Mouse (Mus musculus): ENCODE measurements around the gene Rnf151.
"Not testable (repeated sequence)": the region's sequence is repeated elsewhere in the genome, so short reads cannot be mapped to it uniquely, and the experiment has no call there.

The Rnf151 gene

DNA sequence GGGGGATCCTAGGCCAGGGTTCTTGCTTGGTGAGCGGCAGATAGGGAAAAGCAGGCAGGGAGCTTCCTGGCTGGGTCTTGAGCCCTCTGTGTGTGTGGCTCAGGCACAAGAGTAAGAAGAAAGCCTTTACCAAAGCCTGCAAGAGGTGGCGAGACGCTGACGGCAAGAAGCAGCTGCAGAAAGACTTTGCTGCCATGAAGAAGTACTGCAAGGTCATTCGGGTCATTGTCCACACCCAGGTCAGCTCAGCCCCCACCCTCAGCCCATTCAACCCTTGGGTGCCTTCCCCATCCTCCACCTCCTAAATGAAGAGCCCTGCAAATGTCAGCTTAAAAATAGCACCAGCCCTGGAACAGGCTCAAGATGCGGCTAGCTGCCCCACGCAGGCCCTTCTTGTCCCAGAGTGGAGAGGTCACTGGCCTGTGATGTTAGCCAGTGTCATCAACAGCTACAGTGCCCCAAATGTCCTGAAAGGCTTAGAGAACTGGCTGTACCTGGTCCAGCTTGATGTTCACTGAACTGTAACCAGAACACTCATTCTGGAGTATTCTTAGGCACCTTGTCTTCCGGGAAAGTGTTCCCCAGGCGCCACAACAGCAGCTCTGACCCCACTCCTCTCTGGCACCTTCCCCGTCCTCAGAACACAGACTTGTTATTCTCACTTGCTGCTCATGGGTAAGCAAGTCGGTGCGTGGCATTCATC lies 14.5 kb upstream of the Rnf151 start:
- peak in 1 of 2 experiments; percentile 65 for DNase-seq

DNA sequence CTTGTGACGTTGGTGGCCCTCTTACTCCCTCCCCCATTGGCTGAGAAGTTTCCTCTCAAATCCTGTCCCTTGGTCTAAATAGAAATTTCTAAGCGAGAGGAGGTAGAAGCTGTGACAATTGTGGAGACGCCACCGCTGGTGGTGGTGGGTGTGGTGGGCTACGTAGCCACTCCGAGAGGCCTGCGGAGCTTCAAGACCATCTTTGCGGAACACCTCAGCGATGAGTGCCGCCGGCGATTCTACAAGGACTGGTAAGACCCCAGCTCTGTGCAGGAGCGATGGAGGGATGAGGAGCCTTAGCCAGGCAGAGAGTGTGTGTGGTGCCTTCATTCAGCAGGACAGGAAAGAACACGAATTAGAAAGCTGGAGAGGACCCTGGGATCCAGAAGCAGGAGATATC lies 12.9 kb upstream of the Rnf151 start:
- DNase-seq = no peak

DNA sequence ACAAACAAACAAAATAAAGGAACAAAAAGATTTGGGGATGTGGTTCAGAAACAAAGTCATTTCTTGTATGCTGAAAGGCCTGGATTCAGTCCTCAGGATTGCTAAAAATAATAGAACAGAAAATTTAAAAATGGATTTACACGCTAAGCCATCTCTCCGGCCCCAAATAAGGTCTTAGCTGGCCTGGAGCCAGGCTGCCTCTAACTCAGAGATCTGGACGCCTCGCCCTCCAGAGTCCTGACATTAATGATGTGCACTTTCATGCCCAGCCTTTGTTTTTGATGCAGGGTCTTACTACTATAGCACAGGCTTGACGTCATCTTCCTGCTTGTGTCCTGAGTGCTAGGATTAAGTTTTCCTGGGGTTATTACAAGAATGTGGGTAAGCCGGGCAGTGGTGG lies 11.2 kb upstream of the Rnf151 start:
- no peak for DNase-seq

DNA sequence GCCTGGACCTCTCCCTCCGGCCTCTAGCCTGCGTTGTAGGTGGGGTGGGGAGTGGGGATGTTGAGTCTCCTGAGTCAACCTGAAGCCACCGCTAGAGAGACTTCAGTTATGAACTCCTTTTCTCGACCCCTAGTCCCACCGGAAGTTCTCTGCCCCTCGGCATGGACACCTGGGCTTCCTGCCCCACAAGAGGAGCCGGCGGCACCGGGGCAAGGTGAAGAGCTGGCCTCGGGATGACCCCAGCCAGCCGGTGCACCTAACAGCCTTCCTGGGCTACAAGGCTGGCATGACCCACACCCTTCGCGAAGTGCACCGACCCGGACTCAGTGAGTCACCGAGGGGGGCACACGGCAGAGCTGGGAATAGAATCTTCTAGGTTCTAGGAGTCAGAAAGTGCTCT lies 10.3 kb upstream of the Rnf151 start:
- DNase-seq = no peak

DNA sequence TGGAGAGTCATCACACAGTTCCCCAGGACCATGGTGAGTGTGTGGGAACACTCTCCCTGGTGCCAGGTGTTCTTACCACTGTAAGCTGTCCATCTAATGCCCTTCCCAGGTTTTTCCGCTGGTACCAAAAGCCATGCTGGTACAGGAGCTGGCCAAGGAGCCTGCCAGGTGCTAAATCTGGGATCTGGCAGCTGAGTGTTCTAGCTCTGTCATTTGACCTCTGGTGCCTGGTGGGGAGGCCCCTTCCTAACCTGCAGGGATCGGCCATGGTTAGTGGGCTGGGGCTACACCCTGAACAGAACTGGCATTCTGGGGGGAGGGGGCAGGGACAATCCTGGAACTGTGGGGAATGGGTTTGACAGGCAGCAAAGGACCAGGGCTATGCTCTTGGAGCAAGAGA lies 9.8 kb upstream of the Rnf151 start, which contains the start of gene Rpl3l:
Gene Rpl3l, plus strand, starts transcription at position 203 of the 400 bp plus-strand sequence.
- no peak for DNase-seq

DNA sequence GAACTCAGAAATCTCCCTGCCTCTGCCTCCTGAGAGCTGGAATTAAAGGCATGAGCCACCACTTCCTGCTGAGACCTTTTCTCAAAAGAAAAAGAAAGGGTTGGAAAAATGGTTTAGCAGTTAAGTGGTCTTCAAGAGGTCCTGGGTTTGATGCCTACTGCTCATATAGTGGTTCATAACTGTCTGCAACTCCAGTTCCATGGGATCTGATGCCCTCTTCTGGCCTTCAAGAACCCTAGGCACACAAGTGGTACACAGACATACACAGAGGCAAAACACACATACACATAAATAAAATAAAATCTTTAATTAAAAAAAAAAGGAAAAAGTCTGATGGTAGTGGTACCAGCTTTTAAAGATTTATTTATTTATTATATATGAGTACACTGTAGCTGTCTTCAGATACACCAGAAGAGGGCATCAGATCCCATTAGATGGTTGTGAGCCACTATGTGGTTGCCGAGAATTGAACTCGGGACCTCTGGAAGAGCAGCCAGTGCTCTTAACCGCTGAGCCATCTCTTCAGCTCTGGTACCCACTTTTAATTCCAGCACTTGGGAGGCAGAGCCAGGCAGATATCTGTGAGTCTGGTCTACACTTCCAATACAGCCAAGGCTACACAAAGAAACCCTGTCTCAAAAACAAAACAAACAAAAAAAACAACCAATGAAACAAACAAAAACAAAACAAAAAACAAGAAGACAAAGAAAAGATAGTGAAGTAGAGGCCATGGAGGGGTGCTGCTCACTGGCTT lies 8.0 kb upstream of the Rnf151 start:
- DNase-seq = no peak

DNA sequence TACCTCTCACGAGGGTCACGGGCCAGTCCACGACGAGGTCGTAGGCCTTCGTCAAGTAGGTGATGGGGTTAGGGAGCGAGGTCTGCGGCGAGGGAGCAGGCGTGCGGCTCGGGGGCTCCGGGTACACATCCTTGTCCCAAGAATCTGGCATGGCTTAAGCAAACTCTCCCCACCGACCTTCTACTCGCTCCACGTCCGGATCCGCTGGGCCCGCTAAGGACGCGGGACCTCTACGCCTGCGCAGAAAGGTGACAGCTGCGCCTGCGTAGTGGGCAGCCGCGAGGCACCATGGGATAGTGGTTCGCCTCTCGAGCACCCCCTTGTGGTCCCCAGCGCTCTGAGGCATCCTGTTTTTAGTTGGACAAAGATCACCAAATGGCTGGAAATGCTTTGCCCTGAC lies 6.3 kb upstream of the Rnf151 start, which contains the start of gene Ndufb10:
Gene Ndufb10, minus strand, starts transcription at position 295 of the 400 bp plus-strand sequence.
- DNase-seq = peak; percentile 96 to 99

DNA sequence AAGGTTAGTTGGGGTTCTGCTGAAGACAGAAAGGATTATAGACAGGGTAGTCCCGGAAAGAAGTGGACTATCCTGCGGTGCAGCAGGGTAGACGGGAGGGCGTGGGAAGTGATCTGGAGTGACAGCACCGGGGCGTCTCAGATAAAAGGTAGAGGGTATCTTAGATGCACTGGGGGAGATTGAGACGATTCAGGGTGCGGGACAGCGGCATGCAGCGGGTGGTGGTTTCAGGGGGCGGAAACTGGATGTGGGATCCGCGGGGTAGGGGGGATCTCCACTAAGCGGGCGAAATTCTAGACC lies 6.0 kb upstream of the Rnf151 start:
- no peak for DNase-seq

DNA sequence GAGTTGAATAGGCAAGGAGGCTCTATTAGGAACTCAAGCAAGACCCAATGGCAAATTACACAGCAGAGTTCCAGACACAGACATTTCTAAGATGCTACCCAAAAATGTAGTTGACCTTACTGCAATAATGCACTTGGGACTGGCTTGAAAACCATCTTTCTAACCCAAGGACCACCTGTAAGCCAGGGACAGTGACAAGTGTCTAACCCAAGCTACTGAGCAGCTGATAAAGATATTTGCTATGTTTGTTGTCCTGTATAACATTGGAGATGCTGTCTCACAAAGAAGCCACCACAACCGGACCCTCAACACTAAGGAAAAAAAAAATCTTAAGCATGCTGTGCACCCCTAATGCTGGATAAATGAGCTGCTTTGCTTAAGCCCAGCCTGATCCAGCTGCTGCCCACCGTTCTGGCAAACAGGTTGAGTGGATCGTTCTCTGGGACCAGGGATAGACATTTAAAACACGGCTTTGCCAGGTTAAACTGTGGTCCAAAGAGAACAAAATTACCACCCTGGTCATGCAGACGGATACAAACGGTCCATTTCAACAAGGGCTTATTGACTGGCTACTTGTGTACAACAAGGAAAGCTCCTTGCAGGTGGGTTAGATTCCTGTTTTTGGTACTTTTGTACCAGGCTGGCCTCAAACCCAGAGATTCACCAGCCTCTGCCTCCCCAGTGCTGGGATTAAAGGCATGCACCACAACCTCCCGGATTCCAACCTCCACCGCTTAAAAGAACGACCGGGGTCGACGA lies 5.4 kb upstream of the Rnf151 start:
- DNase-seq = no peak

DNA sequence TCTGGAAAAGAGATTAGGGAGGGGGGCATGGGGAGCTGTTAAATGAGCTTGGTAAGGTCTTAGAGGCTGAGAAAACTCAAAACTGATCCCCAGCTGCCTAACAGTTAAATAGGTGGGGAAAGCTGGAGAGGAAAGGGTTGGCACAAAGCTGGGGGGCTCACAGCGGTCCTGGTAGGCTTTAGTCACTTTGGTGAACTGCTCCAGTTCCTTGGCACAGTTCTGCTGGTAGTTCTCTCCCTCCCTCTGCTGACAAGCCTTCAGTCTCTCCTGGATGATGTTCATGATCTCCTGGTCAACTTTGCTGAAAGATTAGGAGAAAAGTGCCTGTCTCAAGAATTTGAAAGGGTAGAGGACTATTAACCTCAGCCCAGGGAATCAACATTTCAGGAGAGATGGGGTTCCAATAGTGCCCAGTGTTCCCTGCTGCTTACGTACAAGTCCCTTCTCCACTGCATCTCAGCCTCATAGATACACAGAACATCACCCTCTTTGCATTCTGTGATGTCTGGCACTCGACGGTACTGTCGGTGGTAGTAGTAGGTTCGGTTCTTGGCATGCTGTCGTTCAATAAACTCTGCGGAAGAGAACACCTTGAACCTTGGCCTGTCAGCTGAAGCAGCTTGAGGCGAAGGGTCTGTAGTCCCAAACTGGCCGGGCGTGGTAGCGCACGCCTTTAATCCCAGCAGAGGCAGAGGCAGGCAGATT lies 4.5 kb upstream of the Rnf151 start:
- no peak for DNase-seq

DNA sequence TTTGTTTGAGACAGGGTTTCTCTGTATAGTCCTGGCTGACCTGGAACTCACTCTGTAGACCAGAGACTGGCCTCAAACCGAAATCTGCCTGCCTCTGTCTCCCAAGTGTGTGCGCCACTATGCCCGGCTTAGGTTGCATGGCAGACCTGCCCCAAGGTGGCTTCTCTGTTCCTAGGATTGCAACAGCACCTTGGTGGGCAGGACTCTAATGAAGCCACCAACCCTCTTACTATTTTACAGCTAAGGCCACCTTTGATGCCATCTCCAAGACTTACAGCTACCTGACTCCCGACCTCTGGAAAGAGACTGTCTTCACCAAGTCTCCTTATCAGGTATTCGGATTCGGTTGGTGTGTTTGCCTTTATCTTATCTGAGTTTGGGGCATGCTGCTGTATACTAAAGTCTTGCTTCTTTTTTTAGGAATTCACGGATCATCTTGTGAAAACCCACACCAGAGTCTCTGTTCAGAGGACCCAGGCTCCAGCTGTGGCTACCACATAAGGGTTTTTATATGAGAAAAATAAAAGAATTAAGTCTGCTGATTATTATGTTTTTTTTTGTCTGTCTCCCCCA lies 3.6 kb upstream of the Rnf151 start:
- DNase-seq = not testable (repeated sequence)

DNA sequence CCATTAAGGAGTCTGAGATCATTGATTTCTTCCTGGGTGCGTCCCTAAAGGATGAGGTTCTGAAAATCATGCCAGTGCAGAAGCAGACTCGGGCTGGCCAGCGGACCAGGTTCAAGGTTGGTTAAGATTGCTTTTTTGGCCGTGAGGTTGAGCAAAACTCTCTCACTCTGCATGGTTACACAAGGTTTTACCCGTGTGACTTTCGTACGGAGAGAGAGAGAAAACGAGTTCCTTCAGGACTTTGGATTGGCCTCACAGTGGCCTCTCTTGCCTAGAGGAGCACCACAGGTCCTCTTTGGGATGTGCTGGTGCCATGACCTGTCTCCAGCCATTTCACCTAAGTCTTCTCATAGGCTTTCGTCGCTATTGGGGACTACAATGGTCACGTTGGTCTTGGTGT lies 2.8 kb upstream of the Rnf151 start:
- not testable (repeated sequence) for DNase-seq

DNA sequence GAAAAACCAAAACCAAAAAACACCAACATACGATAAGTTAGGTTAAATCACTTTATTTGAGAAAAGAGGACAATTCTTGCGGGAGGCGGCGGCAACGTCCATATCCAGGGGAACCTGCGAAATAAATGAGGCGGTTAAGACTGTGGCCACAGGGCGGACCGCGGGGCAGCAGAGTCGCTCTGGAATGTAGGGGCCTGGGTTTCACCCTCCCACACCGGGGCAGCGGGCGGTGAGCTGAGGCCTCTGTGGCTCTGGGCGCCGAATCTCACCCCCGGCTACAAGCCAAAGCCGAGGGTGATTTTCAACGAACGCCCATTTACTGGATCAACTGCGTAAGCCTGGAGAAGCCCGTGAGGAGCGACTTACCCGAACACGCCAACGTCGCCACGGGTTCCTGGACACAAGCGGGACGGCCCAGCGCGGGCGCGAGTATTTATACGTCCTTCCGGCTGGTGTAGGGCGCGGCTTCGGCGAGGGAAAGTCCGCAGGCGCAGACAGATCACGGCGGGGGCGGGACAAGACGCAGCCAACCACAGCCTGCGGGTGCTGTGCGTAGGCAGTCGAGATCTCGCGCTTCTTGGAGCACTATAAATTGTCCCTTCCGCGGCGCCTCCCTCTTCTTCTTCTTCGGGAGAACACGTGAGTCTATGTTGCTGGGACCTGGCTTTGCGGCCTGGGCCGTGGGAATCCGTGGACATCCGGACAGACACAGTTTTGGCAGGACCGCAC lies 1.8 kb upstream of the Rnf151 start:
- DNase-seq = peak; percentile 99

DNA sequence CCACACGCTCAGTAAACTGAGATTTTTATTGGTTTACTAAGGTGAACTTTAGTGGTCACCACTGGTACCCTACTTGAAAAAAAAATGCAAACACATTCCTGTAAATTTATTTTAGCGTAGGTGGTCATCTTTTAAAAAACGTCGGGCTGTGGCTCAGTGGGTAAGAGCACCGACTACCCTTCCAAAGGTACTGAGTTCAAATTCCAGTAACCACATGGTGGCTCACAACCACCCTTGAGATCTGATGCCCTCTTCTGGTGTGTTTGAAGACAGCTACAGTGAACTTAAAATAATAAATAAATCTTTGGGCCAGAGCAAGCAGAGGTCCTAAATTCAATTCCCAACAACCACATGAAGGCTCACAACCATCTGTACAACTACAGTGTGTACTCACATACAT lies 1.1 kb upstream of the Rnf151 start:
- not testable (repeated sequence) for DNase-seq

DNA sequence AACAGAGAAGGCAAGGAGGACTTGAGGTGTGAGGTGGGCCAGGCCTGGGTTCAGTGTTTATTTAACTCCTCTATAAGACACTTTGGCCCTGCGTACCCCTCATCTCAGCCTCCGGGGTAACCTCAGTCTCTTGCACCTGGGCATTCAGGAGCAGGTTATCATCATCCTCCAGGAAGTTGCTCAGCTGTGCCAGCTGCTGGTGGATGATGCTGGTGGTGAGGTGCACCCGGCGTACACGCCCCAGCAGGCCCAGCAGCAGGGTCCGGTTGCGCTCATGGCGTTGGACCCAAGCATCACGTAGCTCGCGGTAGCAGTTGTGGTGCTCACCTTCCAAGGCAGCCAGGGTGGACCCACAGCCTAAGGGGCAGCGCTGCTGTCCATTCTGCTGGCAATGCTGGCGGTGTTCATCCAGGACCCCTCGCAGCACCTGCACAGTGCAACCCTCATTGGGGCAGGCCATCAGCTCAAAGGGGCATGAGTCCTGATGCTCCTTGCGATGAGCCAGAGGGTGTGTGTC lies 1.6 kb downstream of the Rnf151 start:
- DNase-seq = no peak

DNA sequence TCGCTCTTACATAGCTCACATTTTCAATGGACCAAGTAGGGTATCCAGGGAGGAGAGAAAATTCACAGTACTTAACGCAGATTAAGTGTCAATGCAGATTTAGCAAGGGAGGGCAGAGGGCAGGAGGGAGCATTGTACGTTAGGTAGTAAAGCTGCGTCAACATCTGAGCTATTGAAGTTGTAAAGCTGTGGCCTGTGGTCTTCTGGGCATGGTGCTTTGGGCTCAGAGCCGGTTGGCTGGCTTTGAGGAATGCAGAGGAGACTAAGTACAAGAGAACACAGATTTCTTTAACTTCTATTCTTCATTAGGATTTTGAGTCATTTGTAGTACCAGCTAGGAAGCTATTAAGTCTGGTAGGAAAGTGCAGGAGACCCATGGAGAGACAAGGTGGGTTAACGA lies 2.3 kb downstream of the Rnf151 start:
- DNase-seq = no peak

DNA sequence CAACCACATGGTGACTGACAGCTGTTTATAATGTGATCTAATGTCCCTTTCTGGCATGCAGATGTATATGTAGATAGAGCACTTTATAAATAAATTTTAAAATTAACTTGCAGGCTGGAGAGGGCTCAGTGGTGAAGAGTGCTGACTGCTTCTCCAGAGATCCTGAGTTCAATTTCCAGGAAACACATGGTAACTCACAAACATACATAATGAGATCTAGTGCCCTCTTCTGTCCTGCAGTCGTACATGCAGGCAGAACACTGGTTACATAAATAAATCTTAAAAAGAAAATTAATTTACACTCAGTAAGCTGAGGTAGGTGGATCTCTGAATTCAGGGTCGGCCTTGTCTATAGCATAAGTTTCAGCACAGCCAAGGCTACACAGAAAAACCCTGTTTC lies 9.2 kb downstream of the Rnf151 start:
- DNase-seq = no peak

DNA sequence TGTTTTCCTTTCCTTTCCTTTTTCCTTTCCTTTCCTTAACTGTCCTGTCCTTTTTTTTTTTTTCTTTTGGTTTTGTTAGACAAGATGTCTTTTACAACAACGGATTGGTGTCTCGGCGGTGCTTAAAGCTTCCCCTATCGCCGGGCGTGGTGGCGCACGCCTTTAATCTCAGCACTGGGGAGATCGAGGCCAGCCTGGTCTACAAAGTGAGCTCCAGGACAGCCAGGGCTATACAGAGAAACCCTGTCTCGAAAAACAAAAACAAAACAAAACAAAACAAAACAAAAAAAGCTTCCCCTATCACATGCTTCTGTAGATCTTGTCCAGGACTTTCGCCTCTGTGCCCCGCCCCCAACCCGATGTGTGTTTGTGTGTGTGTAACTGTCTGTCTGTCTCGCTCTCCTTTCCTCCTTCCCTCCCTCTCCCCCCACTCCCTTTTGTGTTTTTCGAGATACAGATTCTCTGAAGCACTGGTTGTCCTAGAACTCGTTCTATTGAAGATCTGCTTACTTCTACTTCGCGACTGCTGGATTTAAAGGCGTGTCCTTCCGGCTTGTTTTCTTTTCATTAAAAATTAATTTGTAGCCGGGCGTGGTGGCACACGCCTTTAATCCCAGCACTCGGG lies 9.9 kb downstream of the Rnf151 start:
- peak in 1 of 2 experiments; percentile 39 for DNase-seq

DNA sequence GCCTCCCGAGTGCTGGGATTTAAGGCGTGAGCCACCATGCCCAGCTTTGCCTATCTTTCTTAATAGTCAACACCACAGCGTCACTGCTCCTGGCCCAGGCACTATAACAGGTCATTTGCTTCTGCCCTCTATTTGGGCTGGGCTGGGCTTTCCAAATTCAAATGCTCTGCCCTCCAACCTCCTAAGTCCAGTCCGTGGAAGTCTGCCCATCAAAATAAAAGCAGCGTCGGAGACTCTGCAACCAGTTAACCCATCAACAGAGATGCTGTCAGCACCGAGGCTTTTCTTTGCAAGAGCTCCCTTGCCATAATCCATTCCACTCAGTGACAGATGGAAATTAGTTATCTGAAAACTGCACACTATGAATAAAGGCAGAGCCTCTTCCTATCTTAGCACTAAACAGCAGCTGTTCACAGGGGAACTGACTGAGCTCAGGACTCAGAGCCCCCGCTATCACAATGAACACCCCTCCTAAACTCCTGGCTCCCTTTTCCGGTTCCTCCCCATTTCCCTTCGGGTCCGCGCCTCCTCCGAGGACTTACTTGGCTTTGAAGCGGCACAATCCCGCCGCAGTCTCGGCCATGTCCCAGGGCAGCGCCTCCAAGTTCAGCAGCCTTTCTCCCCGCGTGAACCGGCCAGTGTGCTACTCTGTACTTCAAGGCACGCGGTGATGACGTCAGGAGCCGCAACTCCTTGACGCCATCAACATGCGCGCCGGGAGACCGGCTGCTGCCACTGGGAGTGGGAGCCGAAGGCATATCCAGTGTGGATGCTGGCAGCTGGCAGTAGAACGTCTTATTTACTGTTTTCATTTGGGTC lies 10.7 kb downstream of the Rnf151 start, which contains the start of gene Tbl3:
Gene Tbl3, minus strand, starts transcription at position 679 of the 819 bp plus-strand sequence.
- DNase-seq = peak; percentile 96

DNA sequence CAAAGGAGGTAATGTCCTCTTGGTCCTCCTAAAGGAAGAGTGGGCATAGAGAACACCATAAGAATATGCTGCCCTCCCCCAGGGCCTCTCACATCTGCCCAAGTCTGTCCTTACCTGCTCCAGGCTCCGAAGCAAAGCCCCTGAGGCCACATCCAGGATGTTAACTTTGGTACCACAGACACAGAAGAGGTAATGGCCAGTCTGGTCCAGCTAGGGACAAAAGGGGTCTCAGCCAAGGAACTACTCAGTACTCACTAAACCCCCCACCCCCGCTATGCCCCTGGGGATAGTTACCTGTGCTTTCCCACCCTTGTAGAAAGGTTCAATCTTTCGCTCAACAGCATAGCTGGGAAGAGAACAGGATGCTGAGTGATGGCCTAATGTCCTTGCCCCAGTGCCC lies 12.0 kb downstream of the Rnf151 start:
- peak in 1 of 2 experiments; percentile 33 for DNase-seq
